Mouse (Mus musculus): ENCODE data around the gene Chic2. TPM values are rescaled to one million over a fixed set of nuclear protein-coding genes. Genes with fewer than 3 reads are reported as not detected.

Chic2 gene
- polyA plus RNA-seq, 1 experiment from 2014 or later = 20.4 TPM

- peaks cover 16% of the 10 kb centered on the region for H3K4me1 ChIP-seq (ENCODE audit: control insufficient read depth, insufficient read depth, low read length)
- no peaks in the 10 kb centered on the region for H3K9me3 ChIP-seq (replicated peaks; ENCODE audit: control insufficient read depth, low read length)
- ATAC-seq (ENCODE audit: insufficient read depth, low FRiP score) = no peak
- H3K9ac ChIP-seq (ENCODE audit: low read length) = no peak overlapping the region
- 2% methylated on average over 7 of the region's 7 CpGs for WGBS
- H3K27me3 ChIP-seq (ENCODE audit: control insufficient read depth, insufficient read depth, low read length) = peaks cover 96% of the 10 kb centered on the region
- no peaks in the 10 kb centered on the region for H3K36me3 ChIP-seq (ENCODE audit: control insufficient read depth, insufficient read depth, low read length)
- no peak overlapping the region for H3K4me2 ChIP-seq (ENCODE audit: low read depth, low read length)
- H3K4me3 ChIP-seq (replicated peaks; ENCODE audit: low read length) = no peak overlapping the region
- no peak overlapping the region for H3K27ac ChIP-seq (ENCODE audit: low read length)
These were observed 35.0 kb upstream of the Chic2 start for GRCm38 (mm10) chr5:75079564-75079963.

GRCm38 (mm10) chr5:75077051-75077380 is 32.4 kb upstream of the Chic2 start:
- H3K36me3 ChIP-seq (ENCODE audit: control insufficient read depth, insufficient read depth, low read length) = no peaks in the 10 kb centered on the region
- no peak overlapping the region for H3K4me2 ChIP-seq (ENCODE audit: low read depth, low read length)
- 2% methylated on average over 19 of the region's 19 CpGs for WGBS
- H3K4me3 ChIP-seq (replicated peaks; ENCODE audit: low read length) = no peak overlapping the region
- no peak for ATAC-seq (ENCODE audit: insufficient read depth, low FRiP score)
- peaks cover 96% of the 10 kb centered on the region for H3K27me3 ChIP-seq (ENCODE audit: control insufficient read depth, insufficient read depth, low read length)
- H3K27ac ChIP-seq (ENCODE audit: low read length) = no peak overlapping the region
- no peaks in the 10 kb centered on the region for H3K9me3 ChIP-seq (replicated peaks; ENCODE audit: control insufficient read depth, low read length)
- no peak overlapping the region for H3K9ac ChIP-seq (ENCODE audit: low read length)
- H3K4me1 ChIP-seq (ENCODE audit: control insufficient read depth, insufficient read depth, low read length) = peaks cover 10% of the 10 kb centered on the region

- Histone ChIP-seq H3K27me3 (ENCODE audit: control insufficient read depth, insufficient read depth, low read length) (peaks cover 95% of the 10 kb centered on the region), H3K4me3 (replicated peaks; ENCODE audit: low read length) (peak overlapping the region; percentile 25; the same call in 1 of the 2 replicates), H3K4me2 (ENCODE audit: low read depth, low read length) (0 out of 2 replicates have a peak overlapping the region, but pooled peaks have one; percentile 41), H3K9me3 (replicated peaks; ENCODE audit: control insufficient read depth, low read length) (no peaks in the 10 kb centered on the region), H3K36me3 (ENCODE audit: control insufficient read depth, insufficient read depth, low read length) (no peaks in the 10 kb centered on the region), H3K27ac (ENCODE audit: low read length) (no peak overlapping the region), H3K4me1 (ENCODE audit: control insufficient read depth, insufficient read depth, low read length) (peaks cover 10% of the 10 kb centered on the region), H3K9ac (ENCODE audit: low read length) (no peak overlapping the region)
- no peak for ATAC-seq (ENCODE audit: insufficient read depth, low FRiP score)
- WGBS = 2% methylated on average over 17 of the region's 17 CpGs
These were observed 31.9 kb upstream of the Chic2 start for GRCm38 (mm10) chr5:75076326-75077050.

GRCm38 (mm10) chr5:75075383-75075941 is 30.9 kb upstream of the Chic2 start, which contains the start of gene Gsx2:
Gsx2 (plus strand) TSS chr5:75075601.
- Histone ChIP-seq H3K9ac (ENCODE audit: low read length) (no peak within 1 kb of the TSS), H3K4me2 (ENCODE audit: low read depth, low read length) (peak within 1 kb of the TSS; percentile 41), H3K4me1 (ENCODE audit: control insufficient read depth, insufficient read depth, low read length) (peaks cover 10% of the 10 kb centered on the region), H3K27ac (ENCODE audit: low read length) (no peak within 1 kb of the TSS), H3K4me3 (replicated peaks; ENCODE audit: low read length) (peak within 1 kb of the TSS; percentile 25), H3K27me3 (ENCODE audit: control insufficient read depth, insufficient read depth, low read length) (peaks cover 93% of the 10 kb centered on the region), H3K36me3 (ENCODE audit: control insufficient read depth, insufficient read depth, low read length) (no peaks in the 10 kb centered on the region), H3K9me3 (replicated peaks; ENCODE audit: control insufficient read depth, low read length) (no peaks in the 10 kb centered on the region)
- under 1% methylated on average over 41 of the region's 41 CpGs for WGBS
- no peak for ATAC-seq (ENCODE audit: insufficient read depth, low FRiP score)

- peaks cover 92% of the 10 kb centered on the region for H3K27me3 ChIP-seq (ENCODE audit: control insufficient read depth, insufficient read depth, low read length)
- no peak overlapping the region for H3K27ac ChIP-seq (ENCODE audit: low read length)
- no peak overlapping the region for H3K9ac ChIP-seq (ENCODE audit: low read length)
- no peak overlapping the region for H3K4me3 ChIP-seq (replicated peaks; ENCODE audit: low read length)
- WGBS = 15% methylated on average over 15 of the region's 15 CpGs
- ATAC-seq (ENCODE audit: insufficient read depth, low FRiP score) = no peak
- no peaks in the 10 kb centered on the region for H3K9me3 ChIP-seq (replicated peaks; ENCODE audit: control insufficient read depth, low read length)
- no peaks in the 10 kb centered on the region for H3K36me3 ChIP-seq (ENCODE audit: control insufficient read depth, insufficient read depth, low read length)
- H3K4me2 ChIP-seq (ENCODE audit: low read depth, low read length) = no peak overlapping the region
- H3K4me1 ChIP-seq (ENCODE audit: control insufficient read depth, insufficient read depth, low read length) = peaks cover 16% of the 10 kb centered on the region
These were observed 30.2 kb upstream of the Chic2 start for GRCm38 (mm10) chr5:75074537-75075382.

DNA sequence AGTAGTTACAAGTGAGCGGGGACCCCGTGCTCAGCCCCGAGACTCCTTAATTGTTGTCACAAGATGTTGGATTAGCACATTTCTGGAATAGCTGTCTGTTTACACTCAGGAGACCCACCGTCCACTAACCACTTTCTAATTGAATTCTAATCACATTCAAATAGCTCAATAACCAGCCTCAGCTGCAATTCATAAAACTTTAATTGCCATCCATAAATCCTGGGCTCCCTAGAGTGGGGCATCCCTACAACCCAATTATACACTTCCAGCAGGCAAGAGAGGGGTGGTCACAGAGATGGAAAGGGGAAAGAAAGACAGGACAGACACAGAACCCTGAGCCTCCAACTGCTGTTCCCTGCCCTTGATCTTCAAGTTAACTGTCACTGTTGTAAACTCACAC is 29.6 kb upstream of the Chic2 start:
- H3K27me3 ChIP-seq (ENCODE audit: control insufficient read depth, insufficient read depth, low read length) = peaks cover 91% of the 10 kb centered on the region
- peaks cover 16% of the 10 kb centered on the region for H3K4me1 ChIP-seq (ENCODE audit: control insufficient read depth, insufficient read depth, low read length)
- WGBS = 25% methylated on average over 4 of the region's 4 CpGs
- no peak overlapping the region for H3K27ac ChIP-seq (ENCODE audit: low read length)
- no peaks in the 10 kb centered on the region for H3K9me3 ChIP-seq (replicated peaks; ENCODE audit: control insufficient read depth, low read length)
- H3K36me3 ChIP-seq (ENCODE audit: control insufficient read depth, insufficient read depth, low read length) = no peaks in the 10 kb centered on the region
- no peak overlapping the region for H3K9ac ChIP-seq (ENCODE audit: low read length)
- no peak for ATAC-seq (ENCODE audit: insufficient read depth, low FRiP score)
- no peak overlapping the region for H3K4me2 ChIP-seq (ENCODE audit: low read depth, low read length)
- H3K4me3 ChIP-seq (replicated peaks; ENCODE audit: low read length) = no peak overlapping the region

DNA sequence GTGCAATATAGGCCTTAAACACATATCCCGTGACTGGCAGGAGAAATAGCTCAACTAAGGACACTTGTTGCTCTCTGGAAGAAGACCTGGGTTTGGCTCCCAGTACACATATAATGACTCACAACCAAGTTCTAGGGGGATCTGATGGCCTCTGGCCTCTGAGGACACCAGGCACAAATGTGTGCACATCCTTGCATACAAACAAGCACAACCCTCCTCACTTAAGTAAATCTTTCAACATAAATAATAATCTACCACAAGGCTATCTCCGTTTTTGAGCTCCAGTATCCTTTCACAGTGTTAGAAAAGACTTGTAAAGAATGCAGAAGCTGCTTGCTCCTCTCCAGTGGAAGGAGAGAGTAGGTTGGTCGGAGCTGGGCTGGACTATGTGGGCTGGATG is 29.1 kb upstream of the Chic2 start:
- ATAC-seq (ENCODE audit: insufficient read depth, low FRiP score) = no peak
- Histone ChIP-seq H3K36me3 (ENCODE audit: control insufficient read depth, insufficient read depth, low read length) (no peaks in the 10 kb centered on the region), H3K9me3 (replicated peaks; ENCODE audit: control insufficient read depth, low read length) (no peaks in the 10 kb centered on the region), H3K4me3 (replicated peaks; ENCODE audit: low read length) (no peak overlapping the region), H3K4me1 (ENCODE audit: control insufficient read depth, insufficient read depth, low read length) (peaks cover 16% of the 10 kb centered on the region), H3K9ac (ENCODE audit: low read length) (no peak overlapping the region), H3K4me2 (ENCODE audit: low read depth, low read length) (no peak overlapping the region), H3K27me3 (ENCODE audit: control insufficient read depth, insufficient read depth, low read length) (peaks cover 90% of the 10 kb centered on the region), H3K27ac (ENCODE audit: low read length) (no peak overlapping the region)
- WGBS = 37% methylated on average over 3 of the region's 3 CpGs

DNA sequence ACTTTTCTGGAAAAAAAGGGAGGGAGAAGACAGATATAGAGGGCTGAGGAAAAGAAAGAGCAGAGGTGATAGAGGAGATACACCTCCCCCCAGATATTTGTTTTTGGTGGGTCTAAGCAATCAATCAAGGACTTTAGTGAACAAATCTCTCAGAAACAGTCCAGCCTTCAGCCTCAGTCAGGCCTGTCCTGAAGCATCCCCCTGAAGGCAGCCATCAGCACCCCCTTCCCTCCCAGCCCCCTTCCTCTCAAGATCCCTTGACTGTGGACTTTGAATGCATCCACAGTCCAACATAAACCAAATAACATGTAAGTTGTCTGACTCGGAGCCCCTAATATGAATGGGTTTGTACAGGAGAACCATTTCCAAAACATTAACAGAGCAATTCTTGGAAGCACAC is 28.6 kb upstream of the Chic2 start:
- Histone ChIP-seq H3K4me1 (ENCODE audit: control insufficient read depth, insufficient read depth, low read length) (peaks cover 16% of the 10 kb centered on the region), H3K9ac (ENCODE audit: low read length) (no peak overlapping the region), H3K36me3 (ENCODE audit: control insufficient read depth, insufficient read depth, low read length) (no peaks in the 10 kb centered on the region), H3K4me3 (replicated peaks; ENCODE audit: low read length) (no peak overlapping the region), H3K27me3 (ENCODE audit: control insufficient read depth, insufficient read depth, low read length) (peaks cover 91% of the 10 kb centered on the region), H3K9me3 (replicated peaks; ENCODE audit: control insufficient read depth, low read length) (no peaks in the 10 kb centered on the region), H3K27ac (ENCODE audit: low read length) (no peak overlapping the region), H3K4me2 (ENCODE audit: low read depth, low read length) (no peak overlapping the region)
- 38% methylated on average over 1 of the region's 1 CpGs for WGBS
- no peak for ATAC-seq (ENCODE audit: insufficient read depth, low FRiP score)

GRCm38 (mm10) chr5:75072532-75072931 is 28.0 kb upstream of the Chic2 start:
- H3K27me3 ChIP-seq (ENCODE audit: control insufficient read depth, insufficient read depth, low read length) = peaks cover 92% of the 10 kb centered on the region
- ATAC-seq (ENCODE audit: insufficient read depth, low FRiP score) = no peak

More at GRCm38 (mm10) chr5:75072532-75072931, 28.0 kb upstream of the Chic2 start:
- peaks cover 18% of the 10 kb centered on the region for H3K4me1 ChIP-seq (ENCODE audit: control insufficient read depth, insufficient read depth, low read length)
- H3K9ac ChIP-seq (ENCODE audit: low read length) = no peak overlapping the region
- H3K27ac ChIP-seq (ENCODE audit: low read length) = no peak overlapping the region
- H3K4me3 ChIP-seq (replicated peaks; ENCODE audit: low read length) = no peak overlapping the region
- H3K9me3 ChIP-seq (replicated peaks; ENCODE audit: control insufficient read depth, low read length) = no peaks in the 10 kb centered on the region
- no peaks in the 10 kb centered on the region for H3K36me3 ChIP-seq (ENCODE audit: control insufficient read depth, insufficient read depth, low read length)
- H3K4me2 ChIP-seq (ENCODE audit: low read depth, low read length) = no peak overlapping the region
- 15% methylated on average over 4 of the region's 4 CpGs for WGBS
